Mouse (Mus musculus): ENCODE data around the gene Mrgprb1.
"Not testable (repeated sequence)": the region's sequence is repeated elsewhere in the genome, so short reads cannot be mapped to it uniquely, and the experiment has no call there.

The Mrgprb1 gene

DNA sequence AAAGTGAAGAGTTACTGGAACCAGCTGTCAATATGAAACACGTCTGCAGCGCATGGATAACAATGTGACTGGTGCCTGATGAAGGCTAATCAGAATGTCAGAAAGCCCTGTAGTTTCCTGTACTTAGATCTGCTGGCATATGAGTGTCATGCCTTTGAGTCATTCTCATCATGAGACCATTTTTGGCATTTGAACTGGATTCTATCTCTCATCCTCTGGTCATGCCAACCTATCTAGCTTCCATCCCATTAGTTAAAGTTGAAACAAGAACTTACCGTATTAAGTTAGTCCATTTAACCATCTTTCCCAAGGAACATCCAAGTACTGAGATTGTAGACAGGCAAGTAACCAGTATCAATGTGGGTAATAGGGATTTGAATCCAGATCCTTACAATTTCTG, at the start of gene Mrgprb1:
TSS of gene Mrgprb1 (minus strand) at position 101 of the 400 bp plus-strand sequence.
- no peak for DNase-seq (ENCODE audit: low read depth, low spot score)

DNA sequence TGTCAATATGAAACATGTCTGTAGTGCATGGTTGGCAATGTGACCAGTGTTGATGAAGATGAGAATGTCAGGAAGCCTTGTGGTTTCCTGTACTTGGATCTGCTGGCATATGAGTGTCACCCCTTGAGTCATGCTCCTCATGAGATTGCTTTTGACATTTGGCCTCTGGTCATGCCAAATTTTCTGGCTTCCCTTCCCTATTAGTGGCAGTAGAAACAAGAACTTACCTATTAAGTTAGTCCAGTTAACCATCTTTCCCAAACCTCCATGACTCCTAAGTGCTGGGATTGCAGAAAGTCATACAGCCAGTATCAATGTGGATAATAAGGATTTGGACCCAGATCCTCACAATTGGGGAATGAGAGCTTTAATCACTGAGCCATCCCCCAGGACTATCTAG, 43.1 kb upstream of the Mrgprb1 start, which contains the start of gene Mrgprx2:
TSS of gene Mrgprx2 (minus strand) at position 101 of the 400 bp plus-strand sequence.
- DNase-seq (ENCODE audit: low read depth, low spot score): no peak

- no peak for DNase-seq (ENCODE audit: low read depth, low spot score)
Measured at GRCm38 (mm10) chr7:48436581-48436980, 19.6 kb downstream of the Mrgprb1 start.

- DNase-seq (ENCODE audit: low read depth, low spot score): not testable (repeated sequence)
Measured at GRCm38 (mm10) chr7:48435936-48436335, 20.2 kb downstream of the Mrgprb1 start.

Data from skeletal muscle tissue, adult 2 months (tissue).